Mouse (Mus musculus) layer of hippocampus, adult 2 months (tissue): ENCODE results near the gene Ugt2a1. TPM values are rescaled to one million over a fixed set of nuclear protein-coding genes. Genes with fewer than 3 reads are reported as not detected.
"Not testable (repeated sequence)": the region's sequence is repeated elsewhere in the genome, so short reads cannot be mapped to it uniquely, and the experiment has no call there.

ENCODE experiments used
- DNase-seq, 2 experiments: peaks; one replicate each; pipeline ENCODE4 v3.0.0; 2022; ENCODE audit warnings: low spot score in 2 of 2
- H3K27ac ChIP-seq: fragments of 200-600 bp; 2 replicates; pipeline ENCODE4 v1.8.1; 2022
- H3K4me3 ChIP-seq: fragments of 200-600 bp; 2 replicates; pipeline ENCODE4 v1.8.1; 2022; ENCODE audit warnings: mild to moderate bottlenecking
- CTCF ChIP-seq: fragments of 200-600 bp; conservative IDR thresholded peaks from 2 replicates; pipeline ENCODE4 v1.8.1; 2022; ENCODE audit warnings: antibody characterized with exemption, mild to moderate bottlenecking, moderate library complexity
- total RNA-seq, 2 experiments: library from RNA; stranded (reverse); gene quantifications; 2 replicates each; pipeline ENCODE4 v1.2.3; 2021

Gene Ugt2a1
- total RNA-seq, 2 experiments from 2014 or later: not detected

DNA sequence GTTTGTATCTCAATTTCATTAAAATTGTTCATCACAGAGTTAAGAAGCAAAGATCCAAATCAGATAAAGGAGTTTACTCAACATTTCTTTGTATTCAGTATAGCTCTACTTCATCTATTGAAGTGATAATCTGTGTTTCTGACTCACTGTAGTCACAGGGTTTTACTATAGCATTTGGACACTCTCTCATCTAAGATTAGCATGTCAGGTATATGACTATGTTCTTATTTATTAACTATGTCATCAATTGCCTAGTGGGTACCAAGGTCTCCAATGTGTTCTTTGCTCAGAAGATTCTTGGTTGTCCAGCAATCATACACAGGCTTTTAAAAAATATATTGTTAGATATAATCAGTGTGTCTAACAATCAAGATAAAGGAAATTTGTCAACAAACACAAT is 35.2 kb downstream of the Ugt2a1 start:
- DNase-seq: no peak
- H3K27ac ChIP-seq: no peak overlapping the region
- no peak overlapping the region for H3K4me3 ChIP-seq
- TF ChIP-seq CTCF: no peak

DNA sequence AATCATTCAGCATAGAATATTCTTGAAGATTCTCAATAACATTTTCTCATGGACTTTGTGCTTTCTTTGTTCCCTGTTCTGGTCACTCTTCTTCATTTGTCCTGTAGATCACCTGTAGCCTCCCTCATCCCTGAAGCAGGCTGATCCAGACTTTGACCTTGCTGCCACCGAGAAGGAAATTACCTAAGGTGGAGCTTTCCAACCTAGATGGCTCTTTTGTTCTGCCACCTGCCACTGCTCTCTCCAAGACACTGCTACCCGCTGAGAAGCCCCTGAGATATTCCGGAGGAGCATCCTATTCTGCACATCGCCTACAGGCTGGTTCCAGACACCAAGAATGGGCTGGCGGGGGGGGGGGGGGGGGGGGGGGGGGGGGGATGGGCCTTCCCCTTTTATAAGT is 38.2 kb downstream of the Ugt2a1 start:
- not testable (repeated sequence) for H3K27ac ChIP-seq, DNase-seq, H3K4me3 ChIP-seq

- DNase-seq: peak; percentile 3 to 12
- peak; percentile 76 for TF ChIP-seq CTCF
- Histone ChIP-seq H3K27ac (no peak overlapping the region), H3K4me3 (no peak overlapping the region)
Observed at GRCm38 (mm10) chr5:87436264-87436663, 54.4 kb downstream of the Ugt2a1 start.

- DNase-seq: no peak
- Histone ChIP-seq H3K27ac (no peak overlapping the region), H3K4me3 (no peak overlapping the region)
- TF ChIP-seq CTCF: no peak
Observed at GRCm38 (mm10) chr5:87425676-87426075, 65.0 kb downstream of the Ugt2a1 start.

DNA sequence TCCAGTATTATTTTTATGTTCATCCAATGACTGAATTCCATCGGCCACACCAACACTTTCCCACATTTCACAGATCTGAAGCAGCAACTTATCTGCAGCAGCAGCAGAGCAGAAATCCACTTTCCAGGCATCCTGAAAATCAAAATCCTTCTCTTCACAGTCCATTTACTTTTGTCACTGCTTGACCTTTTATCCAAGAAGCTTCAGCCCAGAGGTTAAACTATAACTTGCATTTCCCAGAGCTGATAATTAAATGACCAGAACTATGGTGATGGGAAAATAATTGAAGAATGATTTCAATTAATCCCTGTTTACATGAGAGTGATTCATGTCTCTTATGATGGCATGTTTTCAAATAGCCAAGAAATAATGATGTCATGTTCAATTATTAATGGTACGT is 66.6 kb downstream of the Ugt2a1 start, which contains the start of gene Ugt2b38:
TSS of gene Ugt2b38 (minus strand) at position 163 of the 400 bp plus-strand sequence.
- not testable (repeated sequence) for DNase-seq, H3K27ac ChIP-seq, H3K4me3 ChIP-seq

Other genes with a start within 250 kb of the Ugt2a1 start
- gene Ugt2b37, start 236.1 kb downstream of the Ugt2a1 start, total RNA-seq: not detected
- gene Ugt2a3, start 153.7 kb downstream of the Ugt2a1 start, total RNA-seq: not detected
- gene Ugt2b38, start 66.7 kb downstream of the Ugt2a1 start, total RNA-seq: not detected
- not detected for gene Ugt2a2, start 8.6 kb downstream of the Ugt2a1 start, total RNA-seq
- gene Gm43638, start 4.1 kb downstream of the Ugt2a1 start, total RNA-seq: not detected
- gene Sult1b1, start 47.3 kb upstream of the Ugt2a1 start, total RNA-seq: not detected
- gene Sult1d1, start 78.2 kb upstream of the Ugt2a1 start, total RNA-seq: not detected
- not detected for gene Sult1e1, start 100.7 kb upstream of the Ugt2a1 start, total RNA-seq
- not detected for gene Csn1s1, start 175.3 kb upstream of the Ugt2a1 start, total RNA-seq
- not detected for gene Csn2, start 208.8 kb upstream of the Ugt2a1 start, total RNA-seq